Mouse (Mus musculus): Measurements from ENCODE around the gene Adprm.

- TF ChIP-seq POLR2A (IDR thresholded peaks at IDR 0.05; ENCODE audit: insufficient read depth, low read depth, low read length), result no peak
- no peak for TF ChIP-seq CTCF (IDR thresholded peaks at IDR 0.05; ENCODE audit: insufficient read depth, low read depth, low read length)
Observed at GRCm38 (mm10) chr11:67087225-67087624, 34.8 kb upstream of the Adprm start.
